Mouse (Mus musculus): ENCODE measurements around the gene Wdr54.

Gene Wdr54

GRCm38 (mm10) chr6:83156259-83156684, at the start of gene Wdr54, which contains the start of gene 1700003E16Rik:
Gene Wdr54 (minus strand): TSS chr6:83156397.
Gene 1700003E16Rik (plus strand): TSS chr6:83156404.
- DNase-seq, result peak in 1 of 2 experiments; percentile 80

- DNase-seq, result no peak
These were observed 49.7 kb upstream of the Wdr54 start for GRCm38 (mm10) chr6:83205851-83206250.

GRCm38 (mm10) chr6:83203320-83203719, 47.1 kb upstream of the Wdr54 start:
- DNase-seq, result no peak

DNA sequence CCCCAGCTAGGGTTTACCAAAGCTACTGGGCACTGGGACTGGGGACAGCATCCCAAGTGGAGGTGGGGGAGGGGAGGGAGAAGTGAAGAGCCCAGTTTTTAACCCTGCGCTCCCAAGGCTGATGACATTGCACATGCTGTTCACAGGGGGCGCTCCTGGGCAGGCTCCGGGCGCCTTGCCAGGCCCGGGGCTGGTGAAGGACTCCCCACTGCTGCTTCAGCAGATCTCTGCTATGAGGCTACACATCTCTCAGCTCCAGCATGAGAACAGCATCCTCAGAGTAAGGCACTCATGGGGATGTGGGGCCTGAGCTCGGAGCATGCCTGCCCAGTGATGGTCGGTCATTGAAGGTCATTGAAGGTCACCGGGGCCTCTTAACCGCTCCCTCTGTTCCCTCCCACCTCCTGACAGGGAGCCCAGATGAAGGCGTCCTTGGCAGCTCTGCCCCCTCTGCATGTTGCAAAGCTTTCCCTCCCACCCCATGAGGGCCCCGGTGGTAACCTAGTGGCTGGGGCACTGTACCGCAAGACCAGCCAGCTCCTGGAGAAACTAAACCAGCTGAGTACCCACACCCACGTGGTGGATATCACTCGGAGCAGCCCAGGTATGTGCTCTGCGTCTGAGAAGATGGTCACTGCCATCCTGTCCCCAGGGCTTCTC, 41.3 kb upstream of the Wdr54 start:
- peak; percentile 56 to 77 for DNase-seq

DNA sequence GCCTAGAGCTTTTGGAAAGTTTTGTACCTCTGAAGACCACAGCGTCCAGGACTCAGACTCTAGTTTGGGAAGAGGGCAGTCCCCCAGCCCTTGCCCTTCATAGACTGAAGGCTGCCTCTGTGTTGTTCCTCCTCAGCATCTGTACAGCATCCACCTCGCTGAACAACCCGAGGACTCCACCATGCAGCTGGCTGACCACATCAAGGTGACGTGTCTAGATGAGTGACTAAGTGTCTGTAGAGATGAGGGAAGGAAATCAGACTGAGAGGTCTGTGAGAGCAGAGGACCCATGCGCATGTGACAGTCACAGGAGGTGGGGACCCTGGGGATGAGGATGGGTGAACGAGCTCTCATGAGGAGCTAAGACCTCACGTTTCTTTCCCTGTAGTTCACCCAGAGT, 37.4 kb upstream of the Wdr54 start:
- DNase-seq, result no peak

GRCm38 (mm10) chr6:83186946-83187345, 30.7 kb upstream of the Wdr54 start:
- DNase-seq, result no peak

DNA sequence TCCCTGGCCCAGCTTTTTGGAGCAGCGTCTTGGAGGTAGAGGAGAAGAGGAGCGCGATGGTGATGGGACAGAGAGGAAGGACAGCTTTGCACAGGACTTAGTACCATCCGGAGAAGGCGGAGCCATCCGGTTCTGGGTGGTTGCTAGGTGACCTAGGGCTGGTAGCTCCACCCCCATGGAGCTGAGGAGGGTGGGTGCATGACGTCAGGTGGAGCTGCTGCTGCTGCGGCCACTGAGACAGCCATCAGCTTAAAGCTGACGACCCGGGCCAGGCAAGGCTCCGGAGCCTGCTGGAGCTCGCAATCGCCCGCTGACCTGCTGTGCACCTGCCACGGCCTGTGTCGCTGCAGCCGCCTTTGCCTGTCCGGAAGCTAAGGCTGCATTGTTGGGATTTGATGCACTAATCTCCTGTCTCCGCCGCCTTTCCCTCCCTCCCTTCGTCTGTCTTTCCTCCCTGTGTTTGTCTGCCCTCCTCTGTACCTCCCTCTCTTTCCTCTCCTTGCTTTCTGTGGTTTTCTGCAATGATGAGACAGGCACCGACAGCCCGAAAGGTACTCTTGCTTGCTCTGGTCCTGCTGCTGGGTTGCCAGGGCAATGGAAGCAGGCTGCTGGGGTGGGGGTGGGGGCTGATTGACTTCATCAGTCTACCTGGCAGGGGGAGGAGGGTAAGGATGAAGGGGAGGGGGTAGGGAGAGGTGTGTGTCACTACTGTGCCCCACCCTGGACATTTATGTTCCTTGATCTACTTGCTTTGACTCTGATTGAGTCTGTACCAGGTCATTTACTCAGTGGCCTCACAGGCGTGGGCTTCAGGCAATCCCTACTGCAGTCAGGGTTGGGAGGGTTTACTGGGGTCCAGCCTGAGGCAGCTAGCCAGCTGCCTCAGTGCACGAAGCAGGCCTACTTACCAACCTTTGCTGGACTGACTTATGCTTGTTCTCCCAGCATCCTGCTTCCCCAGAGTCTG, 30.0 kb upstream of the Wdr54 start:
- DNase-seq, result peak; percentile 52 to 63

DNA sequence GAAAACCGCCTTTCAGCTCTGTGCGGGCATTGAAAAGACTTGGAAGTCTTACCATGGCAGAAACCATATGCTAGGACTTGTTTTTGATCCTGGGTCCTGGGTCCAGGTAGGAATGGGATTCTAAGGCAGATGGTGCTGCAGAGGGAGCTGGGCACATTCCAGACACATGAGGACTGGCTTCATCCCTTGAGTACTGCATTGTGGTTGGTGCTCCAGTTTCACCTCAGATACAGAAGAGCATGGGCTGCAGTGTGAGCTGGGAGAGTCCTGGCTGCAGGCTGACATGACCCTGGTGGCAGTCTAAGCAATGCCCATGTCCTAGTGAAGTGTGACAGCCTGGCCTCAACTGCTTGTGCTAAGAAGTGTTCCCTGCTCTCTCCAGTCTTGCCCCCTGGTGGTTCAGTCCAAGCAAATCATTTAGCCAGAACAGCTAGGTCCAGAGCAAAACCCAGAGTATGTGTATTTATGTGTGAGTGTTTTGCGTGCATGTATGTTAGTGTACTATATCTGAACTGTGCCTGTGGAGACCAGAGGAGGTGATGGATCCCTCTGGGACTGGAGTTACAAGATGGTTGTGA, 28.8 kb upstream of the Wdr54 start:
- peak in 1 of 2 experiments; percentile 41 for DNase-seq

DNA sequence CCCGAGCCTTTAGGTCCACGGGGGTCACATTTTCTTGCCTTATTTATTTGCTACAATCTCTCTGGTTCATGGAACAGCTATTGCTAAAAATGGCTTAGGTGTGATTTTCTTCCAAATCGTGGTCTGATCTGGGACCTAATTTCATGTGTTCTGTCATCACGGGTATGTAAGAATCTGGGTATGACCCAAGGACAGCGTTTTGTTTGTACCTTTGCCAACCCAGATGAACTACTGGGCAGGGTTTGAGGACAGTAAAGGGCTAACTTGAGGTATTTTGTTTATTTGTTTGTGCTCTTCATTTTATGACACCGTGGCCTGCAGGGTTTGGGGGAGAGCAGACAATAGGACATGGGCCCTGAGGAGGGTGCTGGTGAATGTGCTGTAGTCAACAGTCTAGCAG, 24.4 kb upstream of the Wdr54 start:
- no peak for DNase-seq

- DNase-seq, result peak in 1 of 2 experiments; percentile 28
These were observed 23.4 kb upstream of the Wdr54 start for GRCm38 (mm10) chr6:83179390-83180117.

- DNase-seq, result no peak
These were observed 19.8 kb upstream of the Wdr54 start for GRCm38 (mm10) chr6:83175996-83176395.

DNA sequence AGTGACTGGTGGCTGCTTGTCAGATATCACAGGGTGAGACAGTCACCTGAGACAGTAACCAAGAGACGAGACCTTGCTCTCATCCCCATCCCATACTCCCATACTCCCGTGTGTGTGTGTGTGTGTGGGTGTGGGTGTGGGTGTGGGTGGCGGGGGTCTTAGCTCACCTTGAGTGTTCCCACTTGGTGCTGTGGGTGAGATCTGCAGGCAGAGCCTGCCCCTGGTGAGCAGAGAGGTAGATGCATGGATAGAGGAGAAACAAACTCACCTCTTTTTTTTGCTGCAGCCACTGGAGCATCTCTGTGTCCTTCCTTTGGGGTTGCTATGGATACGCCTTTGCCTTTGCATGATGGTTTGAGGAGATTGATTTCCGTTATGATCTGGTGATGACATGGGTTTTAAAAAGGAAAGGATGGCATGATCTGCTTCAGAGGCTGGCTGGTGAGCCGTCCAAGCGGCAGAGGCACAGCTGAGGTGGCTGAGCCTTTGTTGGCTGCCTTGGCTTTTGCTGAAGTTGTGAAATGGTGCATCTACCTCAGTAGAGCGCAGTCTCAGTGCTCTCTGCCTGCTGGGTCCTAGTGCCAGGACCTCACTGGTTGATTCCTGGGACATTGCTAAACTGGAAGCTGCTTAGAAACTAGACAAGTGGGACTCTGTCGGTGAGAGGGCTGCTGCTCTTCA, 16.2 kb upstream of the Wdr54 start:
- DNase-seq, result no peak

DNA sequence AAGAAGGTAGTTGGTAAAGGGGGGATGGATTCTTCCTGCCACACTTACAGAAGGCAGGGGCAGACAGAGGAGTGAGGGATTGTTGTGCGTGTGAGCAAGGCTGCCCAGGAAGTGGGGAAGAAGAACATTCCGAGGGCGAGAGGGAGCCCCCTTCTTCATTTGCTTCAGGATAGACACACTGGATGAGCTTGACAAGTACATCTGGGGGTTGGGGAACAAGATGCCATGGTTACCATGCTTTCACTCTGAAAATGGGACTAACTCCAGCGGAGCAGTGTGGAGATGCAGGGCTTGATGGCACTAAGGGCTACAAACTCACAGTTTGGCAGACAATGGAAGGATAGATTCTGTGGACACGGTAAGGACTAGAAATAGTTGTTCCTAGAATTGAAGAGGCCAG, 14.9 kb upstream of the Wdr54 start:
- no peak for DNase-seq

DNA sequence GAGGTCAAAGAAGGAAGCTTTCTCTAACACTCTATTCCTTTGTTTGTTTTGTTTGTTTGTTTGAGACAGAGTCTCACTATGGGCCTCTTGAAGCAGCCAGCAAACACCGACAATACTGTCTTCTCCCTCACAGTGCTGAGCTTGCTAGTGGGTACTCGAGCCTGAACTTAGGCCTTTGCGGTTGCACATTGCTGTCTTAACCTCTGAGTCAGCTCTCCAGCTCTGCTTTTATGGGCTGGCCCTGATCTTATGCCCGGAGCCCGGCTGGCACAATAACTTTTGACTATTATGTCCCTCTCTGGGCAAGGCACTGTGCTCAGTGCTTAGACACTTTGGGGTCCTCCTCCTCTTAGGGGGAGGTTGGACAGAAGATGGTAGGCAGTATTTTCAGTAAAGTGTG, 13.7 kb upstream of the Wdr54 start:
- peak; percentile 57 to 72 for DNase-seq

DNA sequence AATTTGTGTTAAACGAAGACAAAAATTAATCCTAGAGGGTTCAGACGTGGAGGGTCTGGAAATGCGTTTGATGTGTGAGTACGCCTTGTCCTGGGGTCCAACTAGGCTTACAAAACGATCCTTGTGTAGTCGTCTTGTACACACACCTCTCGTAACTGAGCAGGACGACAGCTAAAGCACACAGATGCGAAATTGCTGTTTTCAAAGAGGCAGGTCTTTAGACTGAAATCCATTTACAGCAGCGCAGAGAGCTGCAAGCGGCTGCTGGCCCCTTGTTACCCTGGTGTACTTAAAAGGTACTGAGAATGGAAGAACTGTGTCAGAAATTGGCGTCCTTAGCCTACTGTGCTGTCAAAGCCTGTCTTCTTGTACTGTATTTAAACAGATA, 10.0 kb upstream of the Wdr54 start:
- peak in 1 of 2 experiments; percentile 25 for DNase-seq

GRCm38 (mm10) chr6:83165607-83166242, 9.5 kb upstream of the Wdr54 start, which contains the start of gene Dctn1:
Gene Dctn1 (plus strand): TSS chr6:83165920.
- peak; percentile 95 to 97 for DNase-seq

- no peak for DNase-seq
These were observed 8.9 kb upstream of the Wdr54 start for GRCm38 (mm10) chr6:83165026-83165606.

DNA sequence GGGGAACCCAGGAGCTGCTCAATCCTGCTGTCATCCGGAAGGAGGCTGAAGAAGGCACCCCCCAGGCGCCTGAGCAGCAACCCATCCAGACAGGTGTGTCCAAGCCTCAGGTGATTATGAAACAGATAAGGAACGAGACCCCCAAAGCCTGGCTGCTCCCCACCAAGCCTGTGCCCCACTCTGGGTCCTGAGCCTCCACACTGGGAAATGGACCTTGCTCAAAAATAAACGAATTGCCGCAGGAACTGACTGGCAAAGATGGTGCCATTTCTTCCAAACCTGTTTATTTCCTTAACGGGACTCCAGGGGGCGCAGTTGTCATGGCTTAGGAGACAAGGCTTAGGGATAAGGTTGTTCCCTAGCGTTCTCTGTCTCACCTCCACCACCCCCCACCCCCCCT, 6.5 kb upstream of the Wdr54 start:
- DNase-seq, result peak; percentile 78 to 89

GRCm38 (mm10) chr6:83161921-83162641, 5.9 kb upstream of the Wdr54 start:
- peak; percentile 73 to 83 for DNase-seq

- no peak for DNase-seq
These were observed 5.2 kb upstream of the Wdr54 start for GRCm38 (mm10) chr6:83161442-83161841.
